ENCODE assay signal across 9 mouse cellular contexts in genomic region chr11:63691041-63691440, GRCm38 (mm10).
DNase-seq lines count a peak whose midpoint lies in the region; ATAC-seq lines count a peak whose summit lies in the region.
"Had no signal": no experiment of that assay in that cellular context is flagged by ENCODE, and none has a peak within 500 bp of the region (broad histone marks: within the 10 kb centered on the region; RNA-seq: fewer than 3 reads in every experiment).

No protein-coding gene starts in this region.

- DNase-seq in gastrocnemius, postnatal 10 days: peak; percentile 11
- DNase-seq in gastrocnemius, postnatal 14 days: no peak
- peak; percentile 90 for DNase-seq in midbrain, embryonic 11.5 days (ENCODE audit: low spot score, missing footprints)
- DNase-seq in adrenal gland, postnatal 25 days: peak; percentile 11
- DNase-seq in lung, postnatal 25 days (ENCODE audit: low spot score): peak; percentile 10
- no peak for DNase-seq in gastrocnemius, adult 18-20 months (ENCODE audit: low spot score)

- no peak overlapping the region for H3K9ac ChIP-seq in midbrain, embryonic 11.5 days (ENCODE audit: low read length)
- H3K9ac ChIP-seq in midbrain, embryonic 13.5 days (replicated peaks): no peak overlapping the region
- no peak overlapping the region for H3K9ac ChIP-seq in intestine, embryonic 15.5 days
- H3K9ac ChIP-seq: forebrain, embryonic 12.5 days had no signal

- WGBS in midbrain, embryonic 11.5 days: 50% methylated on average over 4 of the region's 4 CpGs
- WGBS in midbrain, embryonic 13.5 days: 45% methylated on average over 4 of the region's 4 CpGs
- 45% methylated on average over 4 of the region's 4 CpGs for WGBS in intestine, embryonic 15.5 days

- H3K27ac ChIP-seq in midbrain, embryonic 11.5 days (ENCODE audit: low read depth, low read length): no peak overlapping the region
- H3K27ac ChIP-seq in midbrain, embryonic 13.5 days: no peak overlapping the region
- H3K27ac ChIP-seq in intestine, embryonic 15.5 days: no peak overlapping the region
- H3K27ac ChIP-seq: forebrain, embryonic 12.5 days had no signal

- no peaks in the 10 kb centered on the region for H3K9me3 ChIP-seq in midbrain, embryonic 11.5 days (ENCODE audit: control insufficient read depth, low read length)
- no peaks in the 10 kb centered on the region for H3K9me3 ChIP-seq in midbrain, embryonic 13.5 days
- no peaks in the 10 kb centered on the region for H3K9me3 ChIP-seq in intestine, embryonic 15.5 days
- H3K9me3 ChIP-seq: forebrain, embryonic 12.5 days had no signal

- no peaks in the 10 kb centered on the region for H3K4me1 ChIP-seq in midbrain, embryonic 11.5 days (ENCODE audit: control insufficient read depth, insufficient read depth, low read length)
- H3K4me1 ChIP-seq in midbrain, embryonic 13.5 days (replicated peaks): peaks cover 8% of the 10 kb centered on the region
- H3K4me1 ChIP-seq in intestine, embryonic 15.5 days (replicated peaks): no peaks in the 10 kb centered on the region
- H3K4me1 ChIP-seq: forebrain, embryonic 12.5 days had no signal

- H3K4me3 ChIP-seq in midbrain, embryonic 11.5 days (ENCODE audit: low read depth, low read length): no peak overlapping the region
- H3K4me3 ChIP-seq in midbrain, embryonic 13.5 days (replicated peaks): no peak overlapping the region
- no peak overlapping the region for H3K4me3 ChIP-seq in intestine, embryonic 15.5 days (replicated peaks)
- H3K4me3 ChIP-seq: forebrain, embryonic 12.5 days had no signal

- H3K36me3 ChIP-seq in midbrain, embryonic 11.5 days (ENCODE audit: control insufficient read depth, insufficient read depth, low read length): no peaks in the 10 kb centered on the region
- H3K36me3 ChIP-seq in midbrain, embryonic 13.5 days: no peaks in the 10 kb centered on the region
- no peaks in the 10 kb centered on the region for H3K36me3 ChIP-seq in intestine, embryonic 15.5 days
- H3K36me3 ChIP-seq: forebrain, embryonic 12.5 days had no signal

- no peak for ATAC-seq in midbrain, embryonic 11.5 days (ENCODE audit: low FRiP score)
- ATAC-seq in midbrain, embryonic 13.5 days: no peak
- no peak for ATAC-seq in intestine, embryonic 15.5 days

- intact Hi-C loops in gastrocnemius, postnatal 14 days (cut with DNase I; ENCODE audit: low total_unique reads): no loop called here

- no peak overlapping the region for H3K4me2 ChIP-seq in midbrain, embryonic 11.5 days
- no peak overlapping the region for H3K4me2 ChIP-seq in midbrain, embryonic 13.5 days (replicated peaks)
- H3K4me2 ChIP-seq in intestine, embryonic 15.5 days (replicated peaks): no peak overlapping the region
- H3K4me2 ChIP-seq: forebrain, embryonic 12.5 days had no signal

- H3K27me3 ChIP-seq in midbrain, embryonic 11.5 days (ENCODE audit: control insufficient read depth, insufficient read depth, low read length): no peaks in the 10 kb centered on the region
- H3K27me3 ChIP-seq in midbrain, embryonic 13.5 days: no peaks in the 10 kb centered on the region; the same call in 1 of the 2 replicates
- H3K27me3 ChIP-seq in intestine, embryonic 15.5 days (replicated peaks): no peaks in the 10 kb centered on the region

Comparison
In these comparisons a context has a peak if more than half of its experiments do, and no peak if none do; other contexts are left out.
1. DNase-seq: peak in gastrocnemius, postnatal 10 days (single experiment), midbrain, embryonic 11.5 days (single experiment), adrenal gland, postnatal 25 days (single experiment) and lung, postnatal 25 days (single experiment); none in gastrocnemius, postnatal 14 days (single experiment) and gastrocnemius, adult 18-20 months (single experiment).